Mouse (Mus musculus): Measurements from ENCODE around the gene Mgat4e. TPM values are rescaled to one million over a fixed set of nuclear protein-coding genes. Genes with fewer than 3 reads are reported as not detected.
A peak's percentile ranks its signal among the peaks of the same experiment; 100 is the strongest.
"Not testable (repeated sequence)": the region's sequence is repeated elsewhere in the genome, so short reads cannot be mapped to it uniquely, and the experiment has no call there.

Gene Mgat4e
- total RNA-seq, 2 experiments from 2014 or later = not detected

DNA sequence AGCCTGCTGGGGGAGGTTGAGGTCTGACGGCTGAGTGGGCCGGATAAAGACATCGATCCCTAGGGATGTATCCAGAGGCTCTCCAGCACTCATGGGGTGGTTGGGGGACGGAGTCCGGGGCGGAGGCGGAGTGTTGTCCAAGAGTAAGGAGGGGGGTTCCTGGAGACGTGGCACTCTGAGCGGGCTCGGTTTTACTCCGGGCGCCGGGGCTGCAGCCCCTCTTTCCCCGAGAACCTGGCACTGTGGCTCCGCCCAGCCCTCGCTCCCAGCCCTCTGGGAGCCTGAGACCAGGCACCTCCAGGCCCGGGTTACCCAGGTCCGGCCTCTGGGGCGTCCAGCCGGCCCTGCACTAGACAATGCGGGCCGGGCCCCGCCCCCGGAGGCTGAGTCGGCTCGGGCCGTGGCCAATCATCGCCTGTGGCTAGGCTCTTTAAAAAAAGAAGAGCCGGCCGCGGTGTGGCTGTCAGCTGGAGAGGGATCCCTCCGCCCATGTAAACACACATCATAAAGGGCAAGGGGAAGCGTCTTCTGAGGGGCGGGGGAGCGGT, 7.3 kb upstream of the Mgat4e start:
- peak; percentile 96 to 97 for DNase-seq
- intact Hi-C loops (cut with DNase I) = loop anchor here (2.0 kb wide), 1 partner anchor 64 kb away; no protein-coding TSS in a partner anchor

DNA sequence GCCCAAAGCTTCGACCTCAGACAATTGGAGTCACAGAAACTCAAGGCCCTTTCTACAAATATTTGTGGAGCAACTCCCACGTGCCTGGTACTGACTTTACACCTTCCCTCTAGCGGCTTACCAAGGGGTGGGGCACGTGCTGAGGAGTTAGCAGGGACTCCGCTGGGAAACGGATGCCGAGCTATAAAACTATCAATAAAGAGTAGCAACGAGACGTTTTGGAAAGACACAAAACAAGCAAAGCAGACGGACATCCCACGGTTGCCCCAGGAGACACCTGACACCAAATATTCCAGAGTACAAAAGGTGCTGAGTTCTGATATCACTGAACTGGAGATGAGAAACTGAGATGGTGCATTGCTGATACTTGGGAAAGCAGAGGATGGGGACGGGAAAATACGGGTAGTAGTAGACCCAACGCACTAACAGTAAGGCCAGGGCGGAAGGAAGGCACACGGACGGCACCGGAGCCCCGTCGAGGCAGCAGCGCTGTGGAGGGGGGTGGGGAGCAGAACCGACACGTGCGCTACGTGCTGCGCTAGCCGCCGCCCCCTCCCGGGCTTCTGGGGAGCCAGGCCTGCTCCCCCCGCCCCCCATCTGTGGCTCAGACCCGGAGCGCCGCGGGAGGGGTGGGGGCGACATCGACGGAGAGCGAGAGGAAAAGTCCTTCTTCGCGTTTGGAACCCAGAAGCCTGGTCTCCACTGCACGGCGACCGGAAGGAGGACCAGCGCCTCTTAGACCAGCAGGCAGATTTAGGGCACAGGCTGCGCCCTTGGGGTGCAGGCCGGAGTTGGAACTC, 6.6 kb upstream of the Mgat4e start:
- intact Hi-C loops (cut with DNase I) = loop anchor here (2.0 kb wide), 1 partner anchor 63 kb away; no protein-coding TSS in a partner anchor
- DNase-seq = peak; percentile 11 to 32

DNA sequence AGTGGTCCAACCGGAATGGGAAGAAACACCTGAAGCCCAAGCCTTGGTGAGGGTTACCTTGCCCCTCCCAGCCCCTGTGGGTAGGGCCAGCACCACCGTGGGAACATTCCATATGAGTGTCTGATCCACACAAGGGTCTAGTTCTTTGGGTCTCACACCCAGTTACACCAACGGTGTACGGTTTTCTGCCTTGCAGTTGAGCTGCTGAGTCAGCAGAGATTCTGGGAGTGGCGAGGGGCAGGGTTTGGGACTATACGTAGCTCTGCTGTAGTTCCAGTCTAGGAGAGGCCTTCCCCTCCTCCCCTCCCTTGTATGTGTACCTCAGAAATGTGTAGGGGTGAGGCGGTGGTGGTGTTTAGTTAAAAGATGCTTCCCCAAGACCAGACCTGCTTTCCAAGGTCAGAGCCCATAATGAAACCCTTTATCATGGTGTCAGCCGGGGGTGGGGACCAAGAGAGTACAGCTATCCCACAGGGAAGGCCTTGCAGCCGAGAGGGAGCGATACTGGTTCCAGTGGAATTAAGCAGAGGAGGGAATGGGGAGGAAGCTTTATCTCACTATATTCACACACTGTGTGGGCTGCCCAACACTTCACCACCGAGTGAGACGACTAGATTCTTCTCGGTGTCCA, 5.9 kb upstream of the Mgat4e start:
- DNase-seq = no peak
- intact Hi-C loops (cut with DNase I) = no loop called here

DNA sequence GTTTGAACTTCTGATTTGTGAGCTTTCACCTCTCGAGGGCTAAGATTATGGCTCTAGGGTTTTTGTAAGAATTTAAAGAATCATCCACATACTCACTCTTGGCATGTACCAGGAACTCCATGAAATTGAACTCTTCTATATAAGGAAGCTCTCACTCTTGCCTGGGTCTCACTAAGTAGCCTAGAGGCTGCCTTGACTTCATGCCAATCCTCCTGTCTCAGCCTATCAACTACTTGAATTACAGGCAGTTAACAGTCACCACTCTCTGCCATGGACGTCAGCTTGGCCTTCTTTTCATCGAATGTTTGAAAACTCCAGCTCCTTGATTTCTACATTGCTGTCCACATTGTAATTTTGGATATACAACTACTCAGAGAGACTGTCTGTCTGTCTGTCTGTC, 2.9 kb upstream of the Mgat4e start:
- intact Hi-C loops (cut with DNase I) = no loop called here

DNA sequence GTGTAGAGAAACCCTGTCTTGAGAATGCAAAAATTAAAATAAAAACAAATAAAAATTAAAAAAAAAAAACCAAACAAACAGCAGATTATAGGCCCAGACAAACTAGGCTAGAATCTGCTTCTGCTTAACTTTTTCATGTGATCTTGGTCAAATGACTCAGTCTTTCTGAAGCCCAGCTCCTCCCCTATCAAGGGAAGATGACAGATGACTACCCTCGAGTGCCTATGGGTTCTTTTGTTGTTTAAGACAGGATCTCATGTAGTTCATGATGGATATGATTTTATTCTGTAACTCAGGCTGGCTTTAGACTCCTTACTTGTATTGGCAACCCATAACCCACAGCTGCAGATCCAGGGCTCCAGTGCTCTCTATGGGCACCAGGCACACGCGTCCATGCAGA, 2.4 kb upstream of the Mgat4e start:
- no peak for DNase-seq
- intact Hi-C loops (cut with DNase I) = no loop called here

More for the DNA sequence above, 2.9 kb upstream of the Mgat4e start:
- no peak for DNase-seq

DNA sequence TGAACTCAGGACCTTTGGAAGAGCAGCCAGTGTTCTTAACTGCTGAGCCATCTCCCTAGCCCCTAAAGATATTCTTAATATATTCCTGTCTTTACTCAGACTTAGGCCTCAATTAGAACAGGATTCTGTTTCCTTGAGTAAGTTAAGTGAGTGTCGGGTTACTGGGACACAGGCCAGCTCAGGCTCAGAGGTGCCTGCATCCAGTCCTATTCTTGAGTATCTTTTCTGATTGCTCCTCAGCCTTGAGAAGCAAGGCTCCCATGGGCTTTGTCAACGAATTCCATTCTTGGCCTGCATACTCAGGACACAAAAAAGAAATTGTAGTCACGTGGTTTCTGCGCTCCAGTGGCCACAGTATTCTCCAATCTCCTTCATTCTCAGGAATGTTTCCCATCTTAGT, 1.3 kb downstream of the Mgat4e start:
- DNase-seq = peak; percentile 16 to 18
- intact Hi-C loops (cut with DNase I) = no loop called here

DNA sequence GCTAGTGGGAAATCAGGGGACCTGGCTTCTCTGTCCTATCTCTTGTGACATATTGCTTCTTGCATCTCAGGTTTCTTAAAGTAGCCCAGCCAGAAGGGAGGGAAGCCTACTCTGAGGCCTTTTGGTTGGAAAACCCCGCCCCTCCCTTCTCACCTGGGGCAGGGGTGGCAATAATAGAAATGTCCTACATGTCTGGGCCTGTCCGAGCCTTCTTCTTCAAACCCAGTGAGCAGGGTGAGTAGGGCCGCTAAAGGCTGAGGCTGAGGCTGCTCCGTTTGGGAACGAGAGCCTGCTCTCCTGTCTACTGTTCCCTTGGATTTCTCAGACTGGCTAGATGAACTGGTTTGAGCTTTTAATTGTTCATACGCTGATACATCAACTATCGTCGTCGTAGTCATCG, 8.9 kb downstream of the Mgat4e start:
- intact Hi-C loops (cut with DNase I) = no loop called here
- no peak for DNase-seq

DNA sequence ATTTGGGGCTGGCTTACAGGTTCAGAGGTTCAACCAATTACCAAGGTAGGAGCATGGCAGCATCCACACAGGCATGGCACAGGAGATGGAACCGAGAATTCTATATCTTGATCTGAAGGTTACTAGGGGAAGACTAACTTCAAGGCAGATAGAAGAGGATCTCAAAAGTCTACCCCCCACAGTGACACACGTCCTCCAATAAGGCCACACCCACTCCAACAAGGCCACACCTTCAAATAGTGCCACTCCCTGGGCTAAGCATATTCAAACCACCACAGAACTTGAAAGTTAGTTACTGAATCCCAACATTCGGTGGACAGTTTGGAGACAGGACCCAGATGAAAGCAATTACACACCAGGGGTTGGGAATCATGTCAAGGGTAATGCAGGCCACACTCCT, 14.0 kb downstream of the Mgat4e start:
- intact Hi-C loops (cut with DNase I) = no loop called here

DNA sequence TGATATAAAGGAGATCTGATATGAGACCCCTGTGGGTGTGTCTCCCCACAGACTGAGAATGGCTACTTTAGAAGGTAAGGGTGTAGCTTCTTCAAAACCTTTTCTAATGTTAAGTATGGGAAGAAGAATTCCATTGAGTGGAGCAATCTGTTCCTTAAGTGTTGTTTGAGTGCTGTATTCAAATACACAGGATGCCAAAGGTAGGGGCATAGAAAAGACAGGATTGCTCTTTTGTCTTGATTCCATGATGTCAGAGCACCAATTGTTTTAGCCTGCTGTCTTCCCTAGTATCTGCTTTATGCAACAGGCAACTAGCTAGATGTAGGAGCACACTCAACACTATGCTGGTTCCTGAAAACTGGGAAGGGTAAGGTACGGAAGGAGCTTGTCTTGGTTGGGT, 14.4 kb downstream of the Mgat4e start:
- intact Hi-C loops (cut with DNase I) = no loop called here
- DNase-seq = no peak

More for the DNA sequence above, 14.0 kb downstream of the Mgat4e start:
- no peak for DNase-seq

DNA sequence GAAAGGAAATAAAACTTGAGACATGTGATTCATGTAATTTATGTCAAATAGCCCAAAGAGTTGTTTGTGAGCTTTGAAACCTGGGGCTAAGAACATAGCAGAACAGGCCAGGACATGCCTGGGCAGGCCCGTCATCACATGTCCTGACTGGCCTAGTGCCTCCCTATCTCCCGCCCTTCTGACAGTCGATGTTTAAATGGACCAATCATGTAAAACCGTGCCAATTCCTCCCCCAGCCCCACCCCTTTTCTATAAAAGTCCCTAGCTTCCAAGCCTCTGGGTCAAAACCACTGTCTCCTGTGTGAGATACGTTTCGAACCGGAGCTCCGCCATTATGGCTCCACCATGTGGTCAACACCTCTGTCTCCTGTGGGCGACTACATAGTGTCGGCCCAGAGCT, 15.8 kb downstream of the Mgat4e start:
- intact Hi-C loops (cut with DNase I); DNase-seq: not testable (repeated sequence)

DNA sequence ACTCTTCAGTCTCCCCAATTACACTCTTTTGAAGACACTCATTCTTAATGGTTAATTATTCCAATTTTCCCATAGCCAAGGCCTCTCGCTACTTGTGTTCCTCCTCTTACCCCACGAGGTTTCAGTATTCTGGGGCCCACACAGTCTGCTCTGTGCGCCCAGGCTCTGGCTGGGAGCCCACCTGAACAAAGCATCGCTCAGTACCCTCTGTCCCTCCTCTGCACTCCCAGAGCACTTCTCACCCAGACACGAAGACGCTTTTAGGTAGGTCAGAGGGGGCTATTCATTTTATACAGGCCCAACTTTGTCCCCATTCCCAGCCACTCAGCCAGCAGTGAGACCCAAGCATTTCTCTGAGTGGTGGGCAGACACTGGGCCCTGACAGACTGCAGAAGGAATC, 18.9 kb downstream of the Mgat4e start:
- DNase-seq = no peak
- intact Hi-C loops (cut with DNase I) = no loop called here

DNA sequence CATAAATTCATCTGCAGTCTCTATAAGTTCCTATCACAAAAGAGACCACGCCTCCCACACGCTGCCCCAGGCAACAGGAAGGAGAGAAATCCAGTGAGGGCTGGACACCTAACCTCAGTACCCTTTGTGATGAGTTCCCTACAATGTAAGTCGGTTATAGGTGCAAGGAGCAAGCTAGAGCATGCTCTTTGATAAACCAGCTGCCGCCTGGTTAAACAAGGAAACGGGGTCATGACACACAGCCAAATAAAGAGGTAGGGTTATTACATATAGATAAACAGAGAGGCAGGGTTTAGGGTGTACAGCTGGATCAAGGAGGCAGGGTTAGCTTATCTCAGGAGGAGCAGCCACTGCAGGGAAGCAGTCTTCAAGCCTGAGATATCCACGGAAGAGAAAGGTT, 22.7 kb downstream of the Mgat4e start:
- no peak for DNase-seq
- intact Hi-C loops (cut with DNase I) = no loop called here

DNA sequence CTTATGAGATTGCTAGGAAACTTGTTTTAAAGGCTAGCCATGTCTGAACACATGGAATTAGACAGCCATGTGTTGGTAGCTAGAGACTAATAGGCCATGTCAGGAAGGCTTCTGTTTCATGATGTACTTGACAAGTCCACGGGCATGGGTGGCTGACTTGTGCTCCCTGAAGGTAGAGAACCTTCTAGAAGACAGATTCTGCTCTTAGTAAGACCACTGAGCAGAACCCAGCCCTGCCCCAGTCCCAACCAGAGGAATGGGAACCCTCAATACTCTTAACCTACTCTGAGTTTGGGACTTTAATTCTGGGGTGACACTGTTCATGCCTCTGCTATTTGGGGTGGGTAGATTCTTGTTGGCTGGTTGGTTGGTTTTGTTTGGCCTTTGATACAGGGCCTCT, 24.5 kb downstream of the Mgat4e start:
- no peak for DNase-seq
- intact Hi-C loops (cut with DNase I) = no loop called here

DNA sequence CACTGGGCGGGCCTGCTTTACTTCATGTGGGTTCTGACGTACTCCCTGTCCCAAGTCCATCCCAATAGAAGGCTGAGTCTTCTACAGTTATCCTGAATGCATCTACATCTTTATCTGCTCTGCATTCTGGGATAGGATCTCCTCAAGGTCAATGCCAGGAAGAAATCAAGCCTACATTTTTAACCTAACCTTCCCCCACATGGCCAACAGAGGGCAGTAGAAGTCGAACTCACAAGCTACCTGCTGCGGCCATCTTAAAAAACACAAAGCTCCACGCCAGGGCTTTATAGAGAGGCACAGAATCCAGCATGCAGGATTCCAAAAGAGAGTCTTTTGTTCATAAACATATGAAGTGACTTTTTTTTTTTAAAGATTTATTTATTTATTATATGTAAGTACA, 25.1 kb downstream of the Mgat4e start:
- DNase-seq = peak in 1 of 2 experiments; percentile 20
- intact Hi-C loops (cut with DNase I) = no loop called here

DNA sequence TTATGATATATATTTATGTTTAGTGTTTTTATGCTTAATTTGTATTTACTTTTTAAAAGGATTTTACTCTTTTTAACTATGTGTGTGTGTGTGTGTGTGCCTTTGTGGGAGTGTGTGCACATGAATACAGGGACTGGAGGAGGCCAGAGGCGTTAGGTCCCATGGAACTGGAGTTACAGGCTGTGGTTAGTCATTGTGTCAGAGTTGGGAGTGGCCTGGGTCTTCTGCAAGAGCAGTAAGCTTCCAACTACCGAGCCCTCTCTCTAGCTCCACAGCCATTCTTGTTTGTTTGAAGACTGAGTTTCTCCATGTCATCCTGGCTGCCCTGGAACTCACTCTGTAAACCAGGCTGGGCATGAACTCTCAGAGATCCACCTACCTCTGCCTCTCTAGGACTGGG, 27.2 kb downstream of the Mgat4e start:
- intact Hi-C loops (cut with DNase I) = no loop called here
- no peak for DNase-seq

DNA sequence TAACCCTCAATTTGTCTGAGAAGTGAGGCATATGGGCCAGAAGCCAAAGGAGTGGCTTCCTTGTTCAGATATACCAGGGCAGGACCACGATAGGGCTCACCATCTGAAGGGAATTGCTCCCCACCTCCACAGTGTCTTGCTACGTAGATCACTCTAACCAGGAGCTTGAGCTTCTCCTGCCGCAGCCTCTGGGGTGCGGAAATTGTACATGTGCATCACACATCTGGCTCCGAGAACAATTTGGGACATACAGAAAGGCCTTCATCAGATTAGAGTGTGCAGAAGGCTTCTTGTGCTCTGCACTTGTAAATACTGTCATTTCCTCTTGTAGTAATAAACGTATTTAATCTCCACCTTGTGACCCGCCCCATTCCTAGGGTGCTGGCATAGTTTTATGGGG, 28.3 kb downstream of the Mgat4e start:
- no peak for DNase-seq
- intact Hi-C loops (cut with DNase I) = no loop called here

DNA sequence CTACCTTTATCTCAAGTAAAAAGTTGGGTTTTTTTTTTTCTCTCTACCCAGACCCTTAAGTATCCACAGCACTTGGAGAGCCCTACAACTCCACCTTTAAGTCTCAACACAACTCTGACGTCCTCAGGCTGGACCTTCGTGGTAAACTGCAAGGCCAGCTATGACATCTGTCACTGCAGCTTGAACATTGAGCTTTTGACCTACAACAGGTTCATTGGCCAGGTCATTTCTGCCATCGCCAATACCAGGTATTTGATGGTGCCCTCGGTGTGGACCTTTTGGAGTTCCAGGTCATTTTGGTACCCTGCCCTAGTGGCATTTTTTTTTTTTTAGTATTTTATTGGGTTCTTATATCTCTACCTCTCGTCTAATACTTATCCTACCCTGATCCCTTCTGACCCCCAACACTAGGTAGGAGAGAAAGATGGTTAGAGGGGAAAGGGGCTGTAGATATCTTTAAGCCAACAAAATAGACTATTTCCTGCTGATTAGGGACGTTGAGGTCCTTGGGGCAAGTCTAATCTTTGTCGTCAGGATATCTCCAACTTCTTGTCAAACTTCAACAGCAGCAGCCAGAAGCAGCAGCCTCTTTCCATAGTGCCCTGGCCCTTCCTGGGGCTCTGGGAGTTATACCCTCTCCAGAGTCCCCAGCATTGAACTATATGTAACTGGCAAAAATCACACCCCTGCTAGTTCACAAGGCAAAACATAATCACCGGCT, 29.3 kb downstream of the Mgat4e start:
- intact Hi-C loops (cut with DNase I) = no loop called here

DNA sequence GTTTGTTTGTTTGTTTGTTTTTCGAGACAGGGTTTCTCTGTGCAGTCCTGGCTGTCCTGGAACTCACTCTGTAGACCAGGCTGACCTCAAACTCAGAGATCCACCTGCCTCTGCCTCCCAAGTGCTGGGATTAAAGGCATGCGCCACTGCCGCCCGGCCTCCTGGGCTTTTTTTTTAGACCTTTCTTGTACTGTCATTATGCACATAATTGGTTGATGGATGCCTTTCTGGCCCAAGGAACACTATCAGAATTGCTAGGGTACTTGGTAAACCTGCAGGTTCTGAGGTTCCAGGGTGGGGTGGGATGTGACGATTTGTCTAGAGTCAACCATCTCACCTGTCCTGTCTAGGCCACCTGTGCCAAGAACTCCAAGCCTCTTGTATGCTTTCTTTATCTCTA, 30.3 kb downstream of the Mgat4e start:
- intact Hi-C loops (cut with DNase I); DNase-seq: not testable (repeated sequence)

More for the DNA sequence above, 29.3 kb downstream of the Mgat4e start:
- no peak for DNase-seq

DNA sequence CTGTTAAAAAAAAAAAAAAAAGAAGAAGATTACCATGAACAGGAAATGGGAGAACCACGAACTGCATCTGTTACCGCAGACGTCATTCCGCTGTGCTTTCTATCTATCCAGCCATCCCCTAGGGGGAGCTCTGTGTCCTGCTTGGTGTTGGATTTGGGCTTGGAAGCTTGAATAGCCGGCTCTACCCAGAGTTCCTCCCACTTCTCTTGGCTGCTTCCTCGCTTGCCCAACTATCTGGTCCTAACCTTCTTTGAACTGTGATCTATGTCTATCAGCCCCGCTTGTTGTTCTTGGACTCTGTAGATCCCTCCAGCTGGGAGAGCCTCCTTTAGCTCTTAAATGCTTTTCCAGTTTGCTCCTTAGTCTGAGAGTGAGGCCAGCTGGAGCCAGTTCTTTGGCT, 30.8 kb downstream of the Mgat4e start:
- intact Hi-C loops (cut with DNase I) = no loop called here
- DNase-seq = peak; percentile 93 to 94

DNA sequence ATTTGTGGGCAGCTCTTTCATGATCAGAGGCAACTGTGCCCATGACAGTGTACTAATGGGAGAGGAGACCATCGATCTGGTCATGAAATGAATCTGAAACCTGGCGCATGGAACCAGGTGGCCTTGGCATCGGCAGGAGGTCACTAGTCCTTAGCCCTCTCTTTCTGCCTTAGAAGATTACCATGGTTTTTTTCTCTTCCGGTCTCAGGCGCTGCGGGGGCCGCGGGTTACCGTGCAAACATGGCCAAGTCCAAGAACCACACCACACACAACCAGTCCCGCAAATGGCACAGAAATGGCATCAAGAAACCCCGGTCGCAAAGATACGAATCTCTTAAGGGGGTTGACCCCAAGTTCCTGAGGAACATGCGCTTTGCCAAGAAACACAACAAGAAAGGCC, 31.6 kb downstream of the Mgat4e start:
- not testable (repeated sequence) for DNase-seq

More for the DNA sequence above, 31.6 kb downstream of the Mgat4e start:
- intact Hi-C loops (cut with DNase I) = loop anchor here (2.0 kb wide), 1 partner anchor 89 kb away; no protein-coding TSS in a partner anchor

Data from heart, postnatal 10 days (tissue).